Mouse (Mus musculus): ENCODE measurements at regions not wholly inside any gene's neighbourhood (a gene's known extent, or its start where the extent isn't known, plus 50 kb on each side); places are given as distances from the start of the nearest gene placed in this dataset.

DNA sequence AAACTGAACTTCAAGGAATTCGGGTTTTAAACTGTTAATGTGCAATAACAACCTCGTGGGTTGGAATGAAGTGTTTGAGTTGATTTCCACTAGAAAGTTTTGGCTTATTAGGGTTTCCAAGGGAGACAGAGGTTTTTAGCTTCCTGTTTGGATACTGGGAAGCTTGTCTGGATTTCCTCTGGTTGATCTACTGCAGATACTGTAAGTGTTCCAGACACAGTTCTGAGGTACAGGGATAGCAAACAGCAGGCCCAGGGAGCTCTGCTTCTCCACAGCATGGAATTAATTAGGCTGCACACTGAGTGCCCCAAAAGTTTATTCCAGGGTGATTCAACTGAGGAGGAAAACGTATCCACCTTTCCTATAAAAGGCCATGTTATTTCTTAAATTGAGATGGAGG lies 381.0 kb upstream of the Mpdz start:
- TF ChIP-seq CTCF (IDR thresholded peaks at IDR 0.05; ENCODE audit: insufficient read depth, low read length) (no peak), POLR2A (IDR thresholded peaks at IDR 0.05; ENCODE audit: borderline replicate concordance, extremely low read depth, low read depth, low read length) (no peak)
